25 mouse cellular contexts compared by ENCODE assay signal in the genomic region with DNA sequence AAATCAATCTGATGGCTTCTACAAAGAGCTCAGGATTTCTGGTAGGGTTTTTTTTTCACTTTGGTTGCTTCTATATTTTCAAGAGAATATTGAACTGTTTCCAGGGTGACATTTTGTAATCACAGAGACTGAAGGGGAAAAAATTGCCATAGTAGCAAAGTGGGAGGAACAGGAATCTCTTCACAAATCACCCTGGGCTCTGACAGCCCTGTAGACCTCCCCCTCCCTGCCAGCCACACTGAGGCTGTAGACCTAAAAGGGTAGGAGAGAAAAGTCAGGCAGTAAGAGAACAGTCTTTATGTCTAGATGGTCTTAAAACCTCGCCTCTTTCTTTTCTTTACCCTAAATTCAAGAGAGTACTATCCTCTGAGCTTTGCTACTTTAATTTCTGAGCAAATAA. TPM values are rescaled to one million over a fixed set of nuclear protein-coding genes. Genes with fewer than 3 reads are reported as not detected.
DNase-seq lines count a peak whose midpoint lies in the region; ATAC-seq lines count a peak whose summit lies in the region.
"Had no signal": no experiment of that assay in that cellular context is flagged by ENCODE, and none has a peak within 500 bp of the region (broad histone marks: within the 10 kb centered on the region; RNA-seq: fewer than 3 reads in every experiment).

No protein-coding gene starts in this region.

- ATAC-seq in hindbrain, embryonic 11.5 days (ENCODE audit: low FRiP score), result no peak
- ATAC-seq in hindbrain, embryonic 14.5 days (ENCODE audit: low FRiP score), result no peak
- ATAC-seq in kidney, embryonic 14.5 days (ENCODE audit: low FRiP score, low TSS enrichment), result no peak
- ATAC-seq: CD4-positive, CD25-positive, alpha-beta regulatory T cell, adult 4 months; intestine, embryonic 16.5 days; midbrain, embryonic 13.5 days had no signal

- no peak overlapping the region for H3K4me2 ChIP-seq in hindbrain, embryonic 11.5 days (replicated peaks; ENCODE audit: low read depth, low read length)
- H3K4me2 ChIP-seq in hindbrain, embryonic 14.5 days (replicated peaks), result no peak overlapping the region
- H3K4me2 ChIP-seq in kidney, embryonic 14.5 days (replicated peaks; ENCODE audit: low read depth, low read length), result no peak overlapping the region
- H3K4me2 ChIP-seq: embryonic facial prominence, embryonic 13.5 days; heart, embryonic 15.5 days; limb, embryonic 13.5 days; liver, embryonic 11.5 days; lung, embryonic 15.5 days; midbrain, embryonic 13.5 days had no signal

- no peaks in the 10 kb centered on the region for H3K4me1 ChIP-seq in hindbrain, embryonic 11.5 days (replicated peaks; ENCODE audit: control insufficient read depth, insufficient read depth, low read length)
- H3K4me1 ChIP-seq in hindbrain, embryonic 14.5 days (replicated peaks; ENCODE audit: control insufficient read depth, insufficient read depth, low read length), result no peaks in the 10 kb centered on the region
- no peaks in the 10 kb centered on the region for H3K4me1 ChIP-seq in kidney, embryonic 14.5 days (ENCODE audit: control insufficient read depth, insufficient read depth, low read length)
- H3K4me1 ChIP-seq: embryonic facial prominence, embryonic 13.5 days; forebrain, embryonic 10.5 days; heart, embryonic 10.5 days; heart, embryonic 15.5 days; limb, embryonic 13.5 days; lung, embryonic 15.5 days; midbrain, embryonic 13.5 days had no signal

- DNase-seq in hindbrain, embryonic 11.5 days (ENCODE audit: low spot score), result peak; percentile 13
- no peak for DNase-seq in hindbrain, embryonic 14.5 days (ENCODE audit: low spot score)
- peak; percentile 9 for DNase-seq in lung, postnatal 10 days
- no peak for DNase-seq in lung, postnatal 25 days (ENCODE audit: low spot score)
- peak; percentile 47 for DNase-seq in brain, adult 2 months (ENCODE audit: low read depth, low spot score)
- peak; percentile 9 for DNase-seq in embryo, embryonic 10.5 days (ENCODE audit: low spot score)
- DNase-seq in thymus, postnatal 10 days (ENCODE audit: low spot score in 2 of 2), result no peak
- DNase-seq: adrenal gland, postnatal 14 days; cerebellum, adult 2 months; cerebellum, postnatal 14 days; gastrocnemius, postnatal 10 days; kidney, adult 8-10 months; kidney, postnatal 10 days; right cerebral cortex, adult 18-20 months had no signal

- no peak overlapping the region for H3K27ac ChIP-seq in hindbrain, embryonic 11.5 days (ENCODE audit: low read depth, low read length)
- H3K27ac ChIP-seq in hindbrain, embryonic 14.5 days, result no peak overlapping the region
- H3K27ac ChIP-seq in kidney, embryonic 14.5 days (ENCODE audit: low read depth, low read length), result no peak overlapping the region
- H3K27ac ChIP-seq: embryonic facial prominence, embryonic 13.5 days; forebrain, embryonic 10.5 days; heart, embryonic 10.5 days; heart, embryonic 15.5 days; limb, embryonic 13.5 days; lung, embryonic 15.5 days; midbrain, embryonic 13.5 days had no signal

- H3K9me3 ChIP-seq in hindbrain, embryonic 11.5 days (ENCODE audit: control insufficient read depth, low read length), result no peaks in the 10 kb centered on the region
- H3K9me3 ChIP-seq in hindbrain, embryonic 14.5 days (ENCODE audit: control insufficient read depth, low read length), result no peaks in the 10 kb centered on the region
- H3K9me3 ChIP-seq in kidney, embryonic 14.5 days (ENCODE audit: control insufficient read depth, low read length), result no peaks in the 10 kb centered on the region
- H3K9me3 ChIP-seq: embryonic facial prominence, embryonic 13.5 days; forebrain, embryonic 10.5 days; heart, embryonic 10.5 days; heart, embryonic 15.5 days; lung, embryonic 15.5 days; midbrain, embryonic 13.5 days had no signal

- WGBS in hindbrain, embryonic 11.5 days, result 59% methylated on average over 1 of the region's 1 CpGs
- 44% methylated on average over 1 of the region's 1 CpGs for WGBS in hindbrain, embryonic 14.5 days
- 50% methylated on average over 1 of the region's 1 CpGs for WGBS in kidney, embryonic 14.5 days

- H3K36me3 ChIP-seq in hindbrain, embryonic 11.5 days (ENCODE audit: control insufficient read depth, insufficient read depth, low read length), result no peaks in the 10 kb centered on the region
- no peaks in the 10 kb centered on the region for H3K36me3 ChIP-seq in hindbrain, embryonic 14.5 days (replicated peaks; ENCODE audit: control insufficient read depth, insufficient read depth)
- H3K36me3 ChIP-seq in kidney, embryonic 14.5 days (ENCODE audit: control insufficient read depth, insufficient read depth, low read length), result no peaks in the 10 kb centered on the region
- H3K36me3 ChIP-seq: embryonic facial prominence, embryonic 13.5 days; forebrain, embryonic 10.5 days; heart, embryonic 10.5 days; heart, embryonic 15.5 days; limb, embryonic 13.5 days; lung, embryonic 15.5 days; midbrain, embryonic 13.5 days had no signal

- no peaks in the 10 kb centered on the region for H3K27me3 ChIP-seq in hindbrain, embryonic 11.5 days (ENCODE audit: control insufficient read depth, insufficient read depth, low read length)
- no peaks in the 10 kb centered on the region for H3K27me3 ChIP-seq in hindbrain, embryonic 14.5 days (ENCODE audit: control insufficient read depth, insufficient read depth, low read length)
- H3K27me3 ChIP-seq in kidney, embryonic 14.5 days (ENCODE audit: control insufficient read depth, insufficient read depth, low read length), result no peaks in the 10 kb centered on the region
- H3K27me3 ChIP-seq: embryonic facial prominence, embryonic 13.5 days; heart, embryonic 15.5 days; limb, embryonic 13.5 days; lung, embryonic 15.5 days; midbrain, embryonic 13.5 days had no signal

- H3K4me3 ChIP-seq in hindbrain, embryonic 11.5 days (ENCODE audit: low read depth, low read length), result no peak overlapping the region
- H3K4me3 ChIP-seq in hindbrain, embryonic 14.5 days (replicated peaks; ENCODE audit: low read length), result no peak overlapping the region
- H3K4me3 ChIP-seq in kidney, embryonic 14.5 days (ENCODE audit: low read length), result no peak overlapping the region
- H3K4me3 ChIP-seq: embryonic facial prominence, embryonic 13.5 days; forebrain, embryonic 10.5 days; heart, embryonic 10.5 days; heart, embryonic 15.5 days; limb, embryonic 13.5 days; lung, embryonic 15.5 days; midbrain, embryonic 13.5 days had no signal

- no peak overlapping the region for H3K9ac ChIP-seq in hindbrain, embryonic 11.5 days (ENCODE audit: low read depth, low read length)
- H3K9ac ChIP-seq in hindbrain, embryonic 14.5 days, result no peak overlapping the region
- no peak overlapping the region for H3K9ac ChIP-seq in kidney, embryonic 14.5 days (ENCODE audit: low read depth, low read length)
- H3K9ac ChIP-seq: embryonic facial prominence, embryonic 13.5 days; heart, embryonic 15.5 days; limb, embryonic 13.5 days; lung, embryonic 15.5 days; midbrain, embryonic 13.5 days had no signal

RNA-seq across cellular contexts. Expression of a gene that starts 38.4 kb away (rescaled TPM):
- polyA plus RNA-seq in hindbrain, embryonic 11.5 days (2014; fragmentation: Nextera tagmentation; extraction: Ambion mirVana), result 2.1 and 2.8 TPM in 2 replicates
- 39.7 and 40.4 TPM in 2 replicates for polyA plus RNA-seq in hindbrain, embryonic 14.5 days (2014; fragmentation: Nextera tagmentation; extraction: Ambion mirVana)
- polyA plus RNA-seq in kidney, embryonic 14.5 days (2014; fragmentation: Nextera tagmentation; extraction: Ambion mirVana), result 1.7 and 2.0 TPM in 2 replicates
- polyA plus RNA-seq: CD4-positive, CD25-positive, alpha-beta regulatory T cell, adult 4 months had no signal

Comparison
In these comparisons a context has a peak if more than half of its experiments do, and no peak if none do; other contexts are left out.
1. DNase-seq: peak in hindbrain, embryonic 11.5 days (single experiment), lung, postnatal 10 days (single experiment), brain, adult 2 months (single experiment) and embryo, embryonic 10.5 days (single experiment); none in hindbrain, embryonic 14.5 days (single experiment), lung, postnatal 25 days (single experiment) and thymus, postnatal 10 days (0 of 2).
2. RNA of a gene that starts 38.4 kb away (polyA plus RNA-seq): 39.7 to 40.4 TPM in hindbrain, embryonic 14.5 days; 2.1 to 2.8 TPM in hindbrain, embryonic 11.5 days and 1.7 to 2.0 TPM in kidney, embryonic 14.5 days; every median in the first group is over 10 times any median in the second.